Mouse (Mus musculus): ENCODE measurements around the gene Fibp. TPM values are rescaled to one million over a fixed set of nuclear protein-coding genes. Genes with fewer than 3 reads are reported as not detected.

Fibp gene
- 10 to 100 TPM; 64.4 to 74.0 TPM for polyA plus RNA-seq (2012; fragmentation: generic; extraction: Trizol)

GRCm38 (mm10) chr19:5460465-5460911 is at the start of gene Fibp:
Fibp (plus strand) TSS chr19:5460615.

GRCm38 (mm10) chr19:5424782-5425741 is 35.4 kb upstream of the Fibp start, which contains the start of the genes Drap1 and AI837181:
Drap1 (minus strand) TSS chr19:5424979.
AI837181 (plus strand) TSS chr19:5425144.

GRCm38 (mm10) chr19:5447515-5448353 is 12.7 kb upstream of the Fibp start, which contains the start of gene Fosl1:
Fosl1 (plus strand) TSS chr19:5447547.

GRCm38 (mm10) chr19:5457746-5458442 is 2.5 kb upstream of the Fibp start, which contains the start of gene Ccdc85b:
Ccdc85b (minus strand) TSS chr19:5457894.

GRCm38 (mm10) chr19:5468374-5468773 is 8.0 kb downstream of the Fibp start, which contains the start of gene Ctsw:
Ctsw (minus strand) TSS chr19:5468507.

GRCm38 (mm10) chr19:5473720-5474119 is 13.3 kb downstream of the Fibp start, which contains the start of gene Efemp2:
Efemp2 (plus strand) TSS chr19:5473954.

GRCm38 (mm10) chr19:5487768-5488550 is 27.5 kb downstream of the Fibp start, which contains the start of gene Mus81:
Mus81 (minus strand) TSS chr19:5488402.

GRCm38 (mm10) chr19:5490313-5490897 is 30.0 kb downstream of the Fibp start, which contains the start of gene Cfl1:
Cfl1 (plus strand) TSS chr19:5490455.

GRCm38 (mm10) chr19:5503687-5504086 is 43.3 kb downstream of the Fibp start, which contains the start of gene 1700020D05Rik:
1700020D05Rik (minus strand) TSS chr19:5503787.

GRCm38 (mm10) chr19:5510031-5511026 is 49.9 kb downstream of the Fibp start, which contains the start of gene Snx32:
Snx32 (minus strand) TSS chr19:5510538.

Other genes starting within 250 kb of the Fibp start
- 10 to 100 TPM in 1 of 2 experiments, 1 to 10 TPM in 1; 7.7 to 24.1 TPM for gene Pacs1, start 187.5 kb upstream of the Fibp start, polyA plus RNA-seq (2012; fragmentation: generic; extraction: Trizol)
- 100 to 1,000 TPM; 155 to 206 TPM for gene Sf3b2, start 165.2 kb upstream of the Fibp start, polyA plus RNA-seq (2012; fragmentation: generic; extraction: Trizol)
- under 1 TPM; 0.01 to 0.04 TPM for gene Gal3st3, start 162.3 kb upstream of the Fibp start, polyA plus RNA-seq (2012; fragmentation: generic; extraction: Trizol)
- gene Catsper1, start 124.9 kb upstream of the Fibp start, polyA plus RNA-seq (2012; fragmentation: generic; extraction: Trizol) = under 1 TPM in 1 of 2 experiments, not detected in 1; 0.01 TPM
- gene Cst6, start 111.0 kb upstream of the Fibp start, polyA plus RNA-seq (2012; fragmentation: generic; extraction: Trizol) = 10 to 100 TPM; 13.3 to 17.5 TPM
- gene Eif1ad, start 93.9 kb upstream of the Fibp start, polyA plus RNA-seq (2012; fragmentation: generic; extraction: Trizol) = 10 to 100 TPM; 19.7 to 31.1 TPM
- 100 to 1,000 TPM; 410 to 751 TPM for gene Banf1, start 93.4 kb upstream of the Fibp start, polyA plus RNA-seq (2012; fragmentation: generic; extraction: Trizol)
- gene Sart1, start 71.9 kb upstream of the Fibp start, polyA plus RNA-seq (2012; fragmentation: generic; extraction: Trizol) = 100 to 1,000 TPM in 1 of 2 experiments, 10 to 100 TPM in 1; 90.8 to 138 TPM
- under 1 TPM; 0.15 to 0.57 TPM for gene Tsga10ip, start 58.1 kb upstream of the Fibp start, polyA plus RNA-seq (2012; fragmentation: generic; extraction: Trizol)
- 100 to 1,000 TPM; 562 to 812 TPM for gene Drap1, start 35.6 kb upstream of the Fibp start, polyA plus RNA-seq (2012; fragmentation: generic; extraction: Trizol)
- 100 to 1,000 TPM; 130 to 150 TPM for gene AI837181, start 35.5 kb upstream of the Fibp start, polyA plus RNA-seq (2012; fragmentation: generic; extraction: Trizol)
- 10 to 100 TPM; 12.6 to 75.6 TPM for gene Fosl1, start 13.1 kb upstream of the Fibp start, polyA plus RNA-seq (2012; fragmentation: generic; extraction: Trizol)
- gene Ccdc85b, start 2.7 kb upstream of the Fibp start, polyA plus RNA-seq (2012; fragmentation: generic; extraction: Trizol) = 10 to 100 TPM; 19.1 to 30.2 TPM
- gene Ctsw, start 7.9 kb downstream of the Fibp start, polyA plus RNA-seq (2012; fragmentation: generic; extraction: Trizol) = 1 to 10 TPM in 1 of 2 experiments, under 1 TPM in 1; 0.12 to 1.7 TPM
- gene Efemp2, start 13.3 kb downstream of the Fibp start, polyA plus RNA-seq (2012; fragmentation: generic; extraction: Trizol) = 100 to 1,000 TPM; 126 to 239 TPM
- gene Mus81, start 27.8 kb downstream of the Fibp start, polyA plus RNA-seq (2012; fragmentation: generic; extraction: Trizol) = 10 to 100 TPM; 60.9 to 64.0 TPM
- gene Cfl1, start 29.8 kb downstream of the Fibp start, polyA plus RNA-seq (2012; fragmentation: generic; extraction: Trizol) = 1,000 to 10,000 TPM; 1,421 to 2,469 TPM
- gene 1700020D05Rik, start 43.2 kb downstream of the Fibp start, polyA plus RNA-seq (2012; fragmentation: generic; extraction: Trizol) = under 1 TPM; 0.05 to 0.50 TPM
- gene Snx32, start 49.9 kb downstream of the Fibp start, polyA plus RNA-seq (2012; fragmentation: generic; extraction: Trizol) = 1 to 10 TPM; 1.8 to 8.4 TPM
- gene Ovol1, start 100.0 kb downstream of the Fibp start, polyA plus RNA-seq (2012; fragmentation: generic; extraction: Trizol) = under 1 TPM in 1 of 2 experiments, not detected in 1; 0.02 TPM
- 1 to 10 TPM; 6.6 to 7.6 TPM for gene Ap5b1, start 107.4 kb downstream of the Fibp start, polyA plus RNA-seq (2012; fragmentation: generic; extraction: Trizol)
- gene Rnaseh2c, start 141.3 kb downstream of the Fibp start, polyA plus RNA-seq (2012; fragmentation: generic; extraction: Trizol) = 100 to 1,000 TPM; 102 to 285 TPM
- gene Kat5, start 149.6 kb downstream of the Fibp start, polyA plus RNA-seq (2012; fragmentation: generic; extraction: Trizol) = 10 to 100 TPM; 20.8 to 66.9 TPM
- 10 to 100 TPM; 47.2 to 73.0 TPM for gene Rela, start 176.9 kb downstream of the Fibp start, polyA plus RNA-seq (2012; fragmentation: generic; extraction: Trizol)
- gene Sipa1, start 203.1 kb downstream of the Fibp start, polyA plus RNA-seq (2012; fragmentation: generic; extraction: Trizol) = 10 to 100 TPM; 21.0 to 36.8 TPM
- 10 to 100 TPM; 11.6 to 19.5 TPM for gene Map3k11, start 228.1 kb downstream of the Fibp start, polyA plus RNA-seq (2012; fragmentation: generic; extraction: Trizol)
- 10 to 100 TPM; 16.2 to 56.0 TPM for gene Pcnx3, start 228.3 kb downstream of the Fibp start, polyA plus RNA-seq (2012; fragmentation: generic; extraction: Trizol)
- under 1 TPM; 0.02 to 0.18 TPM for gene Kcnk7, start 243.8 kb downstream of the Fibp start, polyA plus RNA-seq (2012; fragmentation: generic; extraction: Trizol)

All from C3H10T1/2 (cell line).